Mouse (Mus musculus): ENCODE results near the gene Snrpn.
"Not testable (repeated sequence)": the region's sequence is repeated elsewhere in the genome, so short reads cannot be mapped to it uniquely, and the experiment has no call there.

Snrpn gene

GRCm38 (mm10) chr7:60139742-60140480 lies at the start of gene Snrpn:
Gene Snrpn (minus strand): TSS chr7:60140219.
- DNase-seq (ENCODE audit: inconsistent ontology term): no peak

DNA sequence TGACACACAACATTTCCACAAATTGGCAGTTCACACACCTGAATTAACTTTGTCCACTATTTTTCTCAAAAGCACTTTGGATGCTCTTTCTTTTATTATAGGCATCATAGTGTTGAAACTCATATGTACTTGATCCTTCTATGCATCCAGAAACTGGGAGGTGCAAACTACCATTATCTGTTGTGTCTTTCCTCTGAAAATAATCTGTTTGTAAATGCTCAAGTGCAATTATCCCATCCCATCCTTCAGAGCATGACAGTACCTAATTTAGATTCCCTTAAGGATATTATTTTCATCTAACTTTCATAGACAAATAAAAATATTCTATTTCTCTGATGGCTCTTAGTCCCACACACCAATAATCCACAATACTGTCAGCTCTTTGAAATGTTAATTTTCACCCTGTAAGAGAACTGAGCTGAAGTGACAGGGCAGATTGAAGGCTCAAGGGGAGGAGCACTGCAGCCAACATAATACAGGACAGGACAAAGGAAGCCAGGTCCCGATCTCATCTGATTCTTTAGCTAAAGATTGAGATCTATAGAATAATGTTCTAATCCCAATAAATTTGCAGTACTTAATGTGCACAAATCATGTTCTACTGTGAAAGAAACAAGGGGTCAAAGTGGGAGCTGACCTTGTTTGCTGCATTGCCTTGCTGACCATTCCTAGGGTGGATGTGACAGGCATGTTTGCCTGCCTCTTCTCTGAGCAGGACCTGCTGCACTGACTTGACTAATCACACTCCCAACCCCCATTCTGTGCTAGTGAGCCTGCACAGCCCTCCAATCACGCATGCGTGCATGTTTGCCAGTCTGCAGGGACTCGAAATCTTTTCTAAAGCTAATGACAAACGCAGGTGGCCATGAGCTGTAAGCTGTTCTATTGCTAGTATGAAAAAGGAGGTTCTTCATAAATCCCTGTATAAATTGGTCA lies 30.5 kb upstream of the Snrpn start:
- no peak for DNase-seq (ENCODE audit: inconsistent ontology term)

GRCm38 (mm10) chr7:60125332-60125731 lies 14.7 kb downstream of the Snrpn start:
- no peak for DNase-seq (ENCODE audit: inconsistent ontology term)

- not testable (repeated sequence) for DNase-seq (ENCODE audit: inconsistent ontology term)
Observed at GRCm38 (mm10) chr7:60123086-60123624, 16.9 kb downstream of the Snrpn start.

DNA sequence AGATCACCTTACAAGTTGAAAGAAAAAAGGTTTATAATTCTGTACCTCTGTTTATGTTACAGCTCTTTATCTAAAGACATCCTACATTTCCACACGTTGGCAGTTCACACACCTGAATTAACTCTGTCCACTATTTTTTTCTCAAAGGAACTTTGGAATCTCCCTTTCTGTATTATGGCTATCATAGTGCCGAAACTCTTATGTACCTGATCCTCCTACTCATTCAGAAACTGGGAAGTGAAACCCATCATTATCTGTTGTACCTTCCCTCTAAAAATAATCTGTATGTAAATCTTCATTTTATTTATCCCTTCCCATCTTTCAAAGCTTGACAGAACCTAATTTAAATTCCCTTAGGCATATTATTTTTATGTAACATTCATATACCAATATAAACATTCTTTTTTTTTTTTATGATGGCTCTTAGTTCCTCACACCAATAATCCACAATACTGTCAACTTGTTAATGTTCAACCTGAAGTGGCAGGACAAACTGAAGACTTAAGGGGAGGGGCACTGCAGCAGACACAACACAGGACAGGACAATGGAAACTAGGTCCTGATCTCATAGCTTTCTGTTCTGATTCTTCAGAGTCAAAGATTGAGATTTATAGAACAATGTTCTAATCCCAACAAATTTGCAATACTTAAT lies 17.5 kb downstream of the Snrpn start:
- no peak for DNase-seq (ENCODE audit: inconsistent ontology term)

DNA sequence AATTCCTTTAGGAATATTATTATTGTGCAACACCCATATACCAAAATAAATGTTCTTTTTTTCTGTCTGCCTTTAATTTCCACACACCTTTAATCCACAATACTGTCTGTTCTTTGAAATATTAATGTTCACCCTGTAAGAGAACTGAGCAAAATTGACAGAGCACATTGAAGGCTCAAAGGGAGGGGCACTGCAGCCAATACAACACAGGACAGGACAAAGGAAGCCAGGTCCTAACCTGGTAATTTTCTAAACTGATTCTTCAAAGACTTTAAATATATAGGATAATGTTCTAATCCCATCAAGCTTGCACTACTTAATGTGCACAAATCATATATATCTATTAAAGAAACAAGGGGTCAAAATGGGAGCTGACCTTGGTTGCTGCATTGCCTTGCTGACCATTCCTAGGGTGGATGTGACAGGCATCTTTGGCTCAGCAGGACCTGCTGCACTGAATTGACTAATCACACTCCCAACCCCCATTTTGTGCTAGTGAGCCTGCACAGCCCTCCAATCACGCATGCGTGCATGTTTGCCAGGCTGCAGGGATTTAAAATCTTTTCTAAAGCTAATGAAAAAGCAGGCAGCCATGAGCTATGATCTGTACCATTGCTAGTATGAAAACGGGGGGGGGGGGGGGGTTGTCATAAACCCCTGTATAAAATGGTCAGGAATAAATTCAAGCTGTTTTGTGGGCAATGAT lies 42.7 kb downstream of the Snrpn start:
- no peak for DNase-seq (ENCODE audit: inconsistent ontology term)

DNA sequence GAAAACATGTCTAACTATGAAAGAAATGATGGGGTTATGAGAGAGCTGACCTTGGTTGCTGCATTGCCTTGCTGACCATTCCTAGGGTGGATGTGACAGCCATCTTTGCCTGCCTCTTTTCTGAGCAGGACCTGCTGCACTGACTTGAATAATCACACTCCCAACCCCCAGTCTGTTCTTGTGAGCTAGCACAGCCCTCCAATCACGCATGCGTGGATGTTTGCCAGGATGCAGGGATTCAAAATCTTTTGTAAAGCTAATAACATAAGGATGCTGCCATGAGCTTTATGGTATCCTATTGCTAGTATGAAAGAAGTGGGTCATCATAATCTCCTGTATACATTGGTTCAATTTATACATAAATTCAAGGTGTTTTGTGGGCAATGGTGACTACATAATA lies 63.7 kb downstream of the Snrpn start:
- DNase-seq (ENCODE audit: inconsistent ontology term): no peak

DNA sequence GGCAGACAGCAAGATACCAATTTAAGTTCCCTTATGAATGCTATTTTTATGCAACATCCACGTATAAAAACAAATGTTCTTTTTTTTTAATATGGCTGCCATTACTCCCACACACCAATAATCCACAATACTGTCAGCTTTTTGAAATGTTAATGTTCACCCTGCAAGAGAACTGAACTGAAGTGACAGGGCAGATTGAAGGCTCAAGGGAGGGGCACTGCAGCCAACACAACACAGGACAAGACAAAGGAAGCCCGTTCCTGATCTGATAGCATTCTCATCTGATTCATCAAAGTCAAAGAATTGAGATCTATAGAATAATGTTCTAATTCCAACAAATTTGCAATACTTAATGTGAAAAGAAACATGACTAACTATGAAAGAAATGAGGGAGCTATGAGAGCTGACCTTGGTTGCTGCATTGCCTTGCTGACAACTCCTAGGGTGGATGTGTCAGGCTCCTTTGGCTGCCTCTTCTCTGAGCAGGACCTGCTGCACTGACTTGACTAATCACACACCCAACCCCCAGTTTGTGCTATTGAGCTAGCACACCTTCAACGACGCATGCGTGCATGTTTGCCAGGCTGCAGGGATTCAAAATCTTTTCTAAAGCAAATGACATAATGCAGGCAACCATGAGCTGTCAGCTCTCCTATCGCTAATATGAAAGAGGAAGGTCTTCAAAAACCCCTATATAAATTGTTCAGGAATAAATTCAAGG lies 92.4 kb downstream of the Snrpn start:
- no peak for DNase-seq (ENCODE audit: inconsistent ontology term)

GRCm38 (mm10) chr7:60013186-60013585 lies 126.8 kb downstream of the Snrpn start:
- DNase-seq (ENCODE audit: inconsistent ontology term): no peak

DNA sequence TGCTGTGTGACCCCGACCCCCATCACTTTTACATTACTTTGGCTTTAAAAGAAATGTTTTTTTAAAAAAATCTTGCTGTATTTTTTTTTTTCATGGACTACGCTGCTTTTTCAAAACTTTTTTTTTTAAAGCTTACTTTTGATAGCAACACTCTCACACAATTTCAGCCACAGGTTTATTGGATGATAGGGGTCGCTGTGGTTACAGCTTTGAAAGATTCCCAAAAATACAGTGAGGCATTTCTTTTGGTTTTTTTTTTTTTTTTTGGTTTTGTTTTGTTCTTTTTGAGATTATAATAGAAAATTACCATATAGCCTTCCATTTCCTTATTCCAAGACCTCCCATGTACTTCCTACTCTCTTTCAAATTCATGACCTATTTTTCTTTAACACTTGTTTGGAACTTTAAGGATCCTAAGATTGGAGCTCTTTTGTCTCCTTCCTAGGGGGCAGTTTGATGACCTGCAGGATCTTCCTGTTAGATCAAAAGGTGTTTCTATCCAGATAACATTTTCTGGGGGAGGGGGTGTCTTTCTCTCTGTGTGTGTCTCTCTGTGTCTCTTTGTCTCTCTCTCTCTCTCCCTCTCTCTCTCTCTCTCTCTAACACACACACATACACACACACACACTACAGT lies 132.2 kb downstream of the Snrpn start:
- no peak for DNase-seq (ENCODE audit: inconsistent ontology term)

DNA sequence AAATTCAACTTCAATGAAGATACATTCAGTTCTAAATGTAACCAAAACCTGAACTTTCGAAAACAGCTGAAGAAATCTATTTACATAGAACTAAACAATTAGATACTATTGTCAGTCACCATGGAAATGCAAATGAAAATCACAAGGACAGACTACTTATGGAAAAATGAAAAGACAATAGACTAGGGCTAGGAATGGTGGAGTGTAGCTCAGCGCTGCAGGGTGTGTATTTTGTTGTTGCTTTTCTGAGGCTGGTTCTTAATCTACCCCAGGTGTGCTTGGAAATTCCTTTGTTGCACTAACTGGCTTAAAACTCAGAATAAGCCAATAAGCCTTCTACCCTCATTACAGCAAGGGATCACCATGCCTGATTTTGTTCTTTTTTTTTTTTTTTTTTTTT lies 133.8 kb downstream of the Snrpn start:
- no peak for DNase-seq (ENCODE audit: inconsistent ontology term)

DNA sequence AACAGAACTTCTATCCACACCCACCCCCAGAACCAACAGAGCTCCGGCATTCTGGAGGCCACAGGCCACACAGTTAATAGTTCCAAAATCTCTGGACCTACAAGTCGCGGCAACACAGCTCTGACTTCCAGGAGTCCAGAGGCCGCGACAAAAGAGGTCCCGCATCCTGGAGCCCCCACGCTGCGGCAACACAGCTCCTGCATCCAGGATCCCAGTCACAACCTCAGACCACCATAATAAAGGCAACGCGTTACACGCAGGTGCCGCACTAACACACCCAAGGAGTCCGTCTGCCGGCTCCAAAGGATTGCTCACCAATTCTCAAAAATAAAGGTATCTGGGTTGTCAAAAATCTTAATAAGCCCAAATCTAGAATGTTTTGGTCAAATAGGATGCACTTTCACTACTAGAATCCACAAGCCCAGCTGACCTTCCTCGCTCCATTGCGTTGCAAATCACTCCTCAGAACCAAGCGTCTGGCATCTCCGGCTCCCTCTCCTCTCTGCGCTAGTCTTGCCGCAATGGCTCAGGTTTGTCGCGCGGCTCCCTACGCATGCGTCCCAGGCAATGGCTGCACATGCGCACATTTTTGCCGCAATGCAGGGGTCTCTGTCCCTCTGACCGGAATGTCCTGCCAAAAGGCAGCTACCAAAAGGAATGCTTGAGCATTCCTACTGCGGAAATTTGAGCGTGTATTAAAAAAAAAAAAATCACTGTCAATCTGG lies 135.3 kb downstream of the Snrpn start, which contains the start of the genes Snurf and Gm38393:
Gene Snurf (minus strand): TSS at position 444 of the 725 bp plus-strand sequence.
Gene Gm38393 (minus strand): TSS at position 459 of the 725 bp plus-strand sequence.
- DNase-seq (ENCODE audit: inconsistent ontology term): peak; percentile 31

- DNase-seq (ENCODE audit: inconsistent ontology term): peak; percentile 42
Observed at GRCm38 (mm10) chr7:60003921-60004605, 136.0 kb downstream of the Snrpn start.

DNA sequence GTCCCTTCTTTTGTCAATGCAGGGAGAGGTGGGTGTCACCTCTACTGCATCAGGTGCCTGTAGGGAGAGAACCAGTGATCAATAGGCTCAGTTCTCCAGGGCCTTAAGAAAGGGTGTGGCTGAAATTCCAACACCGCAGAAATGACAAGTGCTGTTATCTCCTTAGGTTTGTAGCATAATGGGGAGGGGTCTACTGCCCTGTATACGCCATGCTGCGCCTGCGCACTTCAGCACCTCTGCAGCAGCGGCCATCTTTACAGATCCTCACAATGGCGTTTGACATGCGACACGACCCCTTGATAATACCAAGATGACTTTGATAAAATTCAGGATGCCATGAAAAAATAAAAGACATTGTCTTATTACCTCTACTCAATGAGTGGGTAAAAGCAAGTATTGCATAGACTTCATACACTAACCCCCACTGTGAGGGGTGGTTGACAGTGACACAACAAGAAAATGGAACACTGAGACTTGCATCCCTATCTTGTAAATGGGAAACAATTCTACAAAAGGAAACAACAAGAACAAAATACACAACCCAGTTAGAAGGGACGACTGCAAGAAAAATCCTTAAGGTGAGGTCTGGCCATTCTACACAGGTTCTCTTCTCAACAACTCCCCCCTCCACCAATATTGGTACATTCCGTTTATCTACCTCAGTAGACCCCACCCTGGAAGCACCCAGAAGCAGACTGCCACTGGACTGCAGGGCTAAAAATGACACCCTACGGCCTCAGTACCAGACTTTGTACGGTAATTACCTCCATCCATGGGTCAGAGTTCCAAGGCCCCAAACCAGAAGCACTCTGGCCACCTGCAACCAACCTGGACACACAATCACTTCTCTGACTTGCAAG lies 136.8 kb downstream of the Snrpn start:
- peak; percentile 2 for DNase-seq (ENCODE audit: inconsistent ontology term)

DNA sequence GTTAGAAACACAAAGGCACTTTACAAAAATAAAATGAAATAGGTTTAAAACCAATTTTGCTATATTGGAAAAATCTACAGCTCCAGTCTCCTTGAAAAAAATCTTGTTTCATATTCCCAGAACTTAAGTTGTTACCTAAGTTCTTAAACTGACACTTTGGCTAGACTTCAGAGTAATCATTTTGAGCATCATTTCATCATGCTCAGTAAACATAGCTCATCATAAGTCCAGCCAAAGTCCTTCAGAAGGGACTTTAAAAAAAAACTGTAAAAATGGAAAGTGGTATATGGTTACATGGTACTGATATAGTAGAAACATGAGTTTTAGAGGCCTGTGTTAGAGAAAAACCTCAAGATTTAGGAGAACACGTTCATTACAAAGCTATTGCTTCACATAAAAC lies 161.4 kb downstream of the Snrpn start:
- no peak for DNase-seq (ENCODE audit: inconsistent ontology term)
